Comparison of ENCODE assay signal across 9 mouse cellular contexts in the genomic region with DNA sequence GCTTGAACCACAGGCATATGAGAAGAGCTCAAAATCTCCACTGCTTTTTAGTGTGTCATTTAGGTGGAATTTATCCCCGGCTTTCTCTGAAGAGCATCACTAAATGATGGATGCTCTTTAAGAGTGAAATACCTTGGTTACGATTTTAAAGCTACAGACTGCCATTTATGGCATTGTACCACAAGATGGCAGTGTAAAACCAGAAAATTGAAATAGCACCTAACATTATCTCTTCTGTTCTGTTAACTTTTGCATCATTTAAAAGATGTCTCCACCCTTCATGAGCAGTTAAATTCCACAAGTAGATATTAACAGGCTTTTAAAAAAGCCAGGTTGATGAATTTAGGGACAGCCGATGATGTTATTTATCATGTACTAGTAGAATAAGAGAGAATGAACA.
DNase-seq lines count a peak whose midpoint lies in the region.
"Had no signal": no experiment of that assay in that cellular context is flagged by ENCODE, and none has a peak within 500 bp of the region (broad histone marks: within the 10 kb centered on the region; RNA-seq: fewer than 3 reads in every experiment).

No protein-coding gene starts in this region.

- intact Hi-C loops in heart, postnatal 36 days (cut with DNase I) = loop anchor here (2.0 kb wide), 1 partner anchor 530 kb away; no protein-coding TSS in a partner anchor

- peak; percentile 38 for DNase-seq in cerebellum, adult 9-10 months
- DNase-seq in cerebellum, adult 9-11 months = no peak
- peak; percentile 42 for DNase-seq in layer of hippocampus, adult 11-12 months (ENCODE audit: low spot score)
- DNase-seq in layer of hippocampus, adult 8-10 months (ENCODE audit: low spot score in 2 of 2) = no peak
- peak; percentile 40 for DNase-seq in CD4-positive helper T cell, adult 2 months (ENCODE audit: low read depth, low spot score)
- DNase-seq in embryo, embryonic 11 days = peak; percentile 48
- no peak for DNase-seq in ovary, postnatal 36 days (ENCODE audit: low spot score)
- DNase-seq in heart, postnatal 36 days = no peak
- DNase-seq: spleen, adult 18-20 months had no signal

Comparison
In these comparisons a context has a peak if more than half of its experiments do, and no peak if none do; other contexts are left out.
1. DNase-seq: peak in cerebellum, adult 9-10 months (single experiment), layer of hippocampus, adult 11-12 months (single experiment), CD4-positive helper T cell, adult 2 months (single experiment) and embryo, embryonic 11 days (single experiment); none in cerebellum, adult 9-11 months (single experiment), layer of hippocampus, adult 8-10 months (0 of 2), ovary, postnatal 36 days (single experiment) and heart, postnatal 36 days (0 of 2).